In the genomic region with DNA sequence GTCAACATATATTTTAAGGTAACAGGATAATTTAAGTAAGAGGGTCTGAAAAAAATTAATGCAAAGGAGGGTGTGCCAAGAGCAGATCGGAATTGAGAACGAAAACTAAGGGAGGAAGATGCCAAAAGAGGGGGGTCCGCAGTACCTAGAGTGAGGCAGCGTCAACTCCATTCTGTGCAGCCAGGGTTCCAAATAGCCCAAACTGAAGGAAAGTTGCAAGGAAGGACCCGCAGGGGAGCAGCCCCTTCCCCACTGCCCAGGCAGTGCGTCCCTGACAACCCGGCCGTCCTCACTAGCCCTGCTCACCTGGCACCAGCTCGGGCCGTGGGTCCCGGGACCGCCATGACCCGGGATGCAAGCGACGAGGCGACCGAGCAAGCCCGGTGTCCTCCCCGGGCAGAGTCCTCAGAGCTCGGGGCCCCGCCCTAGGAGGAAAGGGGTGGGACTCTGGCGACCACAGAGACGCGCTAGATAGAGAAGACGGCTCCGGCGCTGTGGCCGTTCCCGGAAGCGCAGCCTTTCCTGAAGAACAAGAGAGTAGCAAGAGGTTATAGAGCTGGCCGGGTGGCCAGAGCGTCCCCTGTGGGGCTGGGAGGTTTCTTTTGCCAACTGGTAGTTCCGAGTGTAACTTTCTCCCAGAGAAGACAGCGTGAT, we compare ENCODE assay signal across 8 mouse cellular contexts. TPM values are rescaled to one million over a fixed set of nuclear protein-coding genes. Genes with fewer than 3 reads are reported as not detected.
DNase-seq lines count a peak whose midpoint lies in the region; ATAC-seq lines count a peak whose summit lies in the region.

Gene Abcd4 (minus strand): TSS at position 437 of the 654 bp plus-strand sequence.

- H3K9ac ChIP-seq in heart, embryonic 13.5 days, result peak within 1 kb of the TSS; percentile 87
- peak within 1 kb of the TSS; percentile 80 for H3K9ac ChIP-seq in liver, embryonic 12.5 days
- peak within 1 kb of the TSS; percentile 79 for H3K9ac ChIP-seq in stomach, embryonic 15.5 days

- H3K27ac ChIP-seq in brown adipose tissue, adult 24 weeks (replicated peaks; ENCODE audit: low read depth, low read length), result peak within 1 kb of the TSS; percentile 66; the same call in 1 of the 2 replicates
- peak within 1 kb of the TSS; percentile 24; the same call in 1 of the 2 replicates for H3K27ac ChIP-seq in heart, embryonic 13.5 days (replicated peaks)
- peak within 1 kb of the TSS; percentile 57; the same call in 1 of the 2 replicates for H3K27ac ChIP-seq in liver, embryonic 12.5 days
- H3K27ac ChIP-seq in stomach, embryonic 15.5 days, result 0 out of 2 replicates have a peak within 1 kb of the TSS, but pooled peaks have one; percentile 42

- H3K36me3 ChIP-seq in heart, embryonic 13.5 days, result no peaks in the 10 kb centered on the region
- 0 out of 2 replicates have a peak, but pooled peaks cover 4% of the 10 kb centered on the region for H3K36me3 ChIP-seq in liver, embryonic 12.5 days
- H3K36me3 ChIP-seq in stomach, embryonic 15.5 days, result no peaks in the 10 kb centered on the region

- ATAC-seq in heart, embryonic 13.5 days (ENCODE audit: extremely low read depth, insufficient number of reproducible peaks, low FRiP score, low TSS enrichment), result peak; percentile 89
- ATAC-seq in liver, embryonic 12.5 days, result peak; percentile 99
- ATAC-seq in stomach, embryonic 15.5 days (ENCODE audit: insufficient read depth, low FRiP score, low read depth), result peak; percentile 99

- under 1% methylated on average over 34 of the region's 34 CpGs for WGBS in heart, embryonic 13.5 days
- under 1% methylated on average over 34 of the region's 34 CpGs for whole genome bisulfite sequencing in liver, embryonic 12.5 days (ENCODE audit: insufficient replicate concordance)
- WGBS in stomach, embryonic 15.5 days, result under 1% methylated on average over 34 of the region's 34 CpGs

- H3K4me1 ChIP-seq in brown adipose tissue, adult 24 weeks (ENCODE audit: control insufficient read depth, insufficient read depth, insufficient read length, low read length), result 0 out of 2 replicates have a peak, but pooled peaks cover 2% of the 10 kb centered on the region
- H3K4me1 ChIP-seq in heart, embryonic 13.5 days, result peaks cover 13% of the 10 kb centered on the region
- H3K4me1 ChIP-seq in liver, embryonic 12.5 days, result peaks cover 7% of the 10 kb centered on the region
- no peaks in the 10 kb centered on the region for H3K4me1 ChIP-seq in stomach, embryonic 15.5 days

- H3K27me3 ChIP-seq in heart, embryonic 13.5 days (replicated peaks), result no peaks in the 10 kb centered on the region
- no peaks in the 10 kb centered on the region for H3K27me3 ChIP-seq in liver, embryonic 12.5 days (replicated peaks)
- H3K27me3 ChIP-seq in stomach, embryonic 15.5 days (replicated peaks), result no peaks in the 10 kb centered on the region

- DNase-seq in CD4-positive, CD25-positive, alpha-beta regulatory T cell, adult 2 months (ENCODE audit: low read depth, low spot score), result peak; percentile 94
- DNase-seq in fat pad, adult 2 months (ENCODE audit: extremely low read depth, low read depth, low spot score), result peak; percentile 49
- peak; percentile 96 for DNase-seq in kidney, postnatal 10 days
- DNase-seq in natural killer cell, adult 2 months (ENCODE audit: low spot score in 2 of 2), result peak; percentile 92

- H3K9me3 ChIP-seq in heart, embryonic 13.5 days, result no peaks in the 10 kb centered on the region
- no peaks in the 10 kb centered on the region for H3K9me3 ChIP-seq in liver, embryonic 12.5 days (replicated peaks)
- H3K9me3 ChIP-seq in stomach, embryonic 15.5 days, result no peaks in the 10 kb centered on the region

- peak within 1 kb of the TSS; percentile 78 for H3K4me2 ChIP-seq in heart, embryonic 13.5 days
- H3K4me2 ChIP-seq in liver, embryonic 12.5 days, result peak within 1 kb of the TSS; percentile 87
- H3K4me2 ChIP-seq in stomach, embryonic 15.5 days, result peak within 1 kb of the TSS; percentile 67

- peak within 1 kb of the TSS; percentile 99 for H3K4me3 ChIP-seq in brown adipose tissue, adult 24 weeks (ENCODE audit: insufficient read depth, low read depth, low read length)
- H3K4me3 ChIP-seq in heart, embryonic 13.5 days, result peak within 1 kb of the TSS; percentile 63
- H3K4me3 ChIP-seq in liver, embryonic 12.5 days, result peak within 1 kb of the TSS; percentile 66
- peak within 1 kb of the TSS; percentile 75 for H3K4me3 ChIP-seq in stomach, embryonic 15.5 days (replicated peaks)

RNA-seq across cellular contexts. Expression of gene Abcd4, which starts in this region (rescaled TPM):
- polyA plus RNA-seq in brown adipose tissue, adult 24 weeks (2012; ENCODE audit: insufficient read depth, insufficient read length, missing spikeins), result 13.2 and 14.1 TPM in 2 replicates
- 9.5 and 10.0 TPM in 2 replicates for polyA plus RNA-seq in heart, embryonic 13.5 days (2015; fragmentation: Nextera tagmentation; extraction: Ambion mirVana)
- 5.6 and 5.9 TPM in 2 replicates for polyA plus RNA-seq in liver, embryonic 12.5 days (2016; fragmentation: Nextera tagmentation; extraction: Ambion mirVana)
- 12.5 and 13.2 TPM in 2 replicates for polyA plus RNA-seq in stomach, embryonic 15.5 days (2015; fragmentation: Nextera tagmentation; extraction: Ambion mirVana)

Comparison
In these comparisons a context has a peak if more than half of its experiments do, and no peak if none do; other contexts are left out.
1. Peak in every context shown above with its lines: DNase-seq, ATAC-seq, H3K4me3 ChIP-seq and H3K27ac ChIP-seq.